Mouse (Mus musculus) liver, postnatal 0 days (tissue): Measurements from ENCODE around the gene Gm2696. TPM values are rescaled to one million over a fixed set of nuclear protein-coding genes. Genes with fewer than 3 reads are reported as not detected.

Experiments used
- ATAC-seq: fragments of 200-750 bp; cut with Nextera tagmentation; 2 replicates; pipeline ENCODE4 v1.8.0; 2017; ENCODE audit warnings: mild to moderate bottlenecking, moderate library complexity
- DNase-seq: peaks from one replicate; pipeline ENCODE4 v3.0.0-alpha.2; 2016
- H3K27ac ChIP-seq: fragments of 300-500 bp; sonication (generic); 2 replicates; pipeline ENCODE4 v1.5.1; 2014; ENCODE audit warnings: antibody characterized with exemption, moderate library complexity, mild to moderate bottlenecking, low read depth
- H3K27me3 ChIP-seq: fragments of 300-500 bp; sonication (generic); 2 replicates; pipeline ENCODE4 v1.6.1; 2014; ENCODE audit warnings: low read length, control low read depth, mixed read lengths; ENCODE audit not compliant: insufficient read depth
- H3K36me3 ChIP-seq: fragments of 300-500 bp; sonication (generic); replicated peaks from 2 replicates; pipeline ENCODE4 v1.6.1; 2014; ENCODE audit warnings: mild to moderate bottlenecking, control low read depth, low read length, moderate library complexity, mixed read lengths; ENCODE audit not compliant: insufficient read depth
- H3K4me1 ChIP-seq: fragments of 300-500 bp; sonication (generic); 2 replicates; pipeline ENCODE4 v1.6.1; 2014; ENCODE audit warnings: antibody characterized with exemption, mild to moderate bottlenecking, control low read depth; ENCODE audit not compliant: insufficient read depth
- H3K4me2 ChIP-seq: fragments of 300-500 bp; sonication (generic); 2 replicates; pipeline ENCODE4 v1.6.1; 2014; ENCODE audit warnings: low read depth, mild to moderate bottlenecking, low read length, moderate library complexity, mixed read lengths
- H3K4me3 ChIP-seq: fragments of 300-500 bp; sonication (generic); 2 replicates; pipeline ENCODE4 v1.5.1; 2014; ENCODE audit warnings: low read depth, low read length
- H3K9ac ChIP-seq: fragments of 300-500 bp; sonication (generic); replicated peaks from 2 replicates; pipeline ENCODE4 v1.6.1; 2014; ENCODE audit warnings: mild to moderate bottlenecking, moderate library complexity
- H3K9me3 ChIP-seq: fragments of 300-500 bp; sonication (generic); 2 replicates; pipeline ENCODE4 v1.6.1; 2016; ENCODE audit warnings: mild to moderate bottlenecking, control low read depth, low read length, mixed read lengths
- CTCF ChIP-seq: sonication (generic); IDR thresholded peaks from 2 replicates; pipeline ENCODE4 v1.5.1; 2016; ENCODE audit warnings: antibody characterized with exemption, low read depth
- EP300 ChIP-seq: IDR thresholded peaks from 2 replicates; pipeline ENCODE4 v1.6.1; 2016; ENCODE audit warnings: antibody characterized with exemption, low read depth, mild to moderate bottlenecking
- WGBS: fragments of 180-500 bp; shearing (Covaris S2); extraction: QIAGEN DNeasy Blood & Tissue Kit; methylation state at CpG from one replicate; pipeline ENCODE4 v1.1.7; 2014; ENCODE audit not compliant: insufficient replicate concordance; 5-methylcytosine and 5-hydroxymethylcytosine counted together
- polyA plus RNA-seq: library from polyadenylated mRNA; unstranded; fragments of >200 nt; fragmentation: Nextera tagmentation; extraction: Ambion mirVana; gene quantifications from 2 replicates; pipeline ENCODE4 v1.2.1, GENCODE M21; 2015

The Gm2696 gene
- polyA plus RNA-seq, 1 experiment from 2014 or later: not detected

DNA sequence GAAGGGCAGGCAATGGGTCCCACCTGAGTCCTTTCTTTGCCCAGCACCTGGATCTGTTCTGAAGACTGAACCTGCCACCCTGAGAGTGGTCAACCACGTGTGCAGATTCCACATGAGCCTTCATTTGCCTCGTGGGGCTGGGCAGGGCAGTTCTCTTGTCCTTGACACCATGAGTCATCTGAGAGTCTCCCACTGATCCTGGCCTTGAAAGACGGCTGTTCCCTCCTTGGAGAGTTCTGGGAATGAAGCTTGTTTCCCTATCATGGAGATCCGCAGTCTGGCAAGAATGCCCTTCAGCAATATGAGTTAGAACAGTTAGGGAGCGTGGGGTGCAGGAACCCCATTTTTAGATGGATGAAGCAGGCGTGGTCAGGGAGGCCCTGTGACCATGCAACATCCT lies 24.5 kb downstream of the Gm2696 start:
- Histone ChIP-seq H3K36me3 (no peaks in the 10 kb centered on the region), H3K9ac (no peak overlapping the region), H3K4me3 (no peak overlapping the region), H3K9me3 (peaks cover 8% of the 10 kb centered on the region), H3K27me3 (no peaks in the 10 kb centered on the region), H3K27ac (no peak overlapping the region), H3K4me2 (no peak overlapping the region), H3K4me1 (no peaks in the 10 kb centered on the region)
- ATAC-seq: no peak
- WGBS: 57% methylated on average over 6 of the region's 6 CpGs
- no peak for DNase-seq
- TF ChIP-seq EP300: no peak
- no peak for TF ChIP-seq CTCF

- Histone ChIP-seq H3K36me3 (no peaks in the 10 kb centered on the region), H3K9me3 (peaks cover 5% of the 10 kb centered on the region), H3K27ac (no peak within 1 kb of the TSS), H3K4me2 (no peak within 1 kb of the TSS), H3K27me3 (no peaks in the 10 kb centered on the region), H3K4me1 (no peaks in the 10 kb centered on the region), H3K4me3 (no peak within 1 kb of the TSS), H3K9ac (no peak within 1 kb of the TSS)
- DNase-seq (no peak), ATAC-seq (no peak)
- TF ChIP-seq EP300 (no peak), CTCF (no peak)
- 55% methylated on average over 3 of the region's 3 CpGs for WGBS
These were observed 32.0 kb downstream of the Gm2696 start, which contains the start of gene Gm36176 for GRCm38 (mm10) chr10:77846503-77846902. TSS of gene Gm36176 (plus strand) at chr10:77846803.

DNA sequence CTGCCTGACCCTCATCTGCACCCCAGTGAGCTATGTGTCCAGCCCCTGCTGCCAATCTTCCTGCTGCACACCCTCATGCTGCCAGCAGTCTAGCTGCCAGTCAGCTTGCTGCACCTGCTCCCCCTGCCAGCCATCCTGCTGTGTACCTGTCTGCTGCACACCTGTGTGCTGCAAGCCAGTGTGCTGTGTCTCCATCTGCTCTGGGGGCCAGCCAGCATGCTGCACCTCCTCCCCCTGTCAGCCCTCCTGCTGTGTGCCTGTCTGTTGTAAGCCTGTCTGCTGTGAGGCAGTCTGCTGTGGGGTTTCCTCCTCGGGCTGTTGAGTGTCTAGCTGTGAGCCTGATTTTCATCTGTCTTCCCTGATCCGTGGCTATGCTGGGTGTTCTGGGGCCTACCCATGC lies 32.5 kb downstream of the Gm2696 start:
- Histone ChIP-seq H3K27ac (no peak overlapping the region), H3K27me3 (no peaks in the 10 kb centered on the region), H3K4me1 (no peaks in the 10 kb centered on the region), H3K36me3 (no peaks in the 10 kb centered on the region), H3K9ac (no peak overlapping the region), H3K4me2 (no peak overlapping the region), H3K9me3 (peaks cover 5% of the 10 kb centered on the region), H3K4me3 (no peak overlapping the region)
- TF ChIP-seq CTCF (no peak), EP300 (no peak)
- no peak for ATAC-seq
- no peak for DNase-seq
- WGBS: 23% methylated on average over 2 of the region's 2 CpGs

GRCm38 (mm10) chr10:77847538-77847937 lies 33.1 kb downstream of the Gm2696 start:
- no peak overlapping the region for H3K27ac ChIP-seq
- no peak overlapping the region for H3K9ac ChIP-seq
- no peak for TF ChIP-seq EP300
- no peak for TF ChIP-seq CTCF
- peaks cover 5% of the 10 kb centered on the region for H3K9me3 ChIP-seq
- H3K4me1 ChIP-seq: no peaks in the 10 kb centered on the region
- ATAC-seq (no peak), DNase-seq (no peak)
- 64% methylated on average over 2 of the region's 2 CpGs for WGBS
- no peak overlapping the region for H3K4me2 ChIP-seq
- H3K27me3 ChIP-seq: no peaks in the 10 kb centered on the region
- no peak overlapping the region for H3K4me3 ChIP-seq
- H3K36me3 ChIP-seq: no peaks in the 10 kb centered on the region

GRCm38 (mm10) chr10:77852559-77852958 lies 38.1 kb downstream of the Gm2696 start, which contains the start of gene Gm10318:
TSS of gene Gm10318 (plus strand) at chr10:77852859.
- Histone ChIP-seq H3K4me1 (no peaks in the 10 kb centered on the region), H3K27me3 (no peaks in the 10 kb centered on the region), H3K4me2 (no peak within 1 kb of the TSS), H3K9me3 (no peaks in the 10 kb centered on the region), H3K36me3 (no peaks in the 10 kb centered on the region), H3K9ac (no peak within 1 kb of the TSS), H3K4me3 (no peak within 1 kb of the TSS), H3K27ac (no peak within 1 kb of the TSS)
- DNase-seq (no peak), ATAC-seq (no peak)
- no peak for TF ChIP-seq CTCF
- WGBS: 65% methylated on average over 9 of the region's 9 CpGs

DNA sequence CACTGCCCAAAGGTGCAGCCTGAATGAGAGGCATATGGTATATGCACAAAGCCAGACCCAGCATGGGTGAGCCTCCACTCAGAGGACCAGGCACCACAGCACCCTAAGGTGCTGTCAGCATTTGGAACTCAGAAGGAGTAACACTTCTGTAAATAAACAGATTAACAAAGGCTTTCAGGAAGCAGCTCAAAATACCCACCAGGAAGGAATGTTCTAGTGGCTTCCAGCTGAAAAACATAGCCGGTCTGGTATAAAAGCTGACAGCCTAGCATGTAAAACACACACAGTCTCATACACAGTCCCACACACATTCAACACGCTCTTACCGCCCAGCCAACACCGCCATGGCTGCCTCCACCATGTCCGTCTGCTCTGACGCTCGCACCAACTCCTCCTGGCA lies 47.2 kb downstream of the Gm2696 start, which contains the start of gene Gm3285:
Gm3285 (plus strand) TSS at position 301 of the 400 bp plus-strand sequence.
- H3K4me1 ChIP-seq: no peaks in the 10 kb centered on the region
- no peak within 1 kb of the TSS for H3K4me3 ChIP-seq
- no peaks in the 10 kb centered on the region for H3K27me3 ChIP-seq
- H3K4me2 ChIP-seq: no peak within 1 kb of the TSS
- H3K36me3 ChIP-seq: no peaks in the 10 kb centered on the region
- H3K9ac ChIP-seq: no peak within 1 kb of the TSS
- 45% methylated on average over 7 of the region's 7 CpGs for WGBS
- DNase-seq: no peak
- H3K27ac ChIP-seq: no peak within 1 kb of the TSS
- ATAC-seq: no peak
- no peaks in the 10 kb centered on the region for H3K9me3 ChIP-seq
- TF ChIP-seq CTCF (no peak), EP300 (no peak)
